Mouse (Mus musculus) embryonic stem cell, embryonic (primary cell): Measurements from ENCODE around the gene Upk1b.

Source experiments
- CTCF ChIA-PET, 4 experiments: fragments of 300-600 bp in 2 of 4; fragments of 350-600 bp in 2 of 4; sonication (Branson Sonifier 250); formaldehyde crosslinking; loops; one replicate each; lab custom pipeline; 2022; ENCODE audit warnings: inconsistent platforms in 2 of 4; lab: Charles Lee
- POLR2A ChIA-PET, 4 experiments: fragments of 300-600 bp in 2 of 4; fragments of 350-600 bp in 2 of 4; sonication (Branson Sonifier 250); formaldehyde crosslinking; loops; one replicate each; lab custom pipeline; 2022; ENCODE audit warnings: antibody characterized with exemption in 4 of 4, inconsistent platforms in 1 of 4; lab: Charles Lee

The Upk1b gene

GRCm38 (mm10) chr16:38767761-38768160 lies 32.4 kb downstream of the Upk1b start:
- ChIA-PET POLR2A (no interaction called here), CTCF (no interaction called here)

- CTCF ChIA-PET: no interaction called here
- POLR2A ChIA-PET: interaction anchor here in 2 of 4 experiments (0.6 to 1.3 kb wide), 2 partner anchors 8 to 466 kb away, joined by 3 to 4 read pairs; no protein-coding TSS in a partner anchor
Observed at GRCm38 (mm10) chr16:38766671-38767070, 33.5 kb downstream of the Upk1b start.

GRCm38 (mm10) chr16:38763508-38763907 lies 36.6 kb downstream of the Upk1b start:
- ChIA-PET POLR2A (interaction anchor here in 1 of 4 experiments (0.6 kb wide), 1 partner anchor 9 kb away, joined by 3 read pairs; no protein-coding TSS in a partner anchor), CTCF (no interaction called here)

- ChIA-PET POLR2A (no interaction called here), CTCF (no interaction called here)
Observed at GRCm38 (mm10) chr16:38762401-38762800, 37.7 kb downstream of the Upk1b start.

- ChIA-PET POLR2A (no interaction called here), CTCF (interaction anchor here in 1 of 4 experiments (0.5 kb wide), 1 partner anchor 300 kb away, joined by 3 read pairs; no protein-coding TSS in a partner anchor)
Observed at GRCm38 (mm10) chr16:38761972-38762371, 38.2 kb downstream of the Upk1b start.

GRCm38 (mm10) chr16:38760834-38761375 lies 39.2 kb downstream of the Upk1b start:
- ChIA-PET POLR2A (interaction anchor here in 1 of 4 experiments (0.8 kb wide), 1 partner anchor 82 kb away, joined by 3 read pairs; no protein-coding TSS in a partner anchor), CTCF (no interaction called here)

- POLR2A ChIA-PET: interaction anchor here in 1 of 4 experiments (0.8 kb wide), 1 partner anchor 81 kb away, joined by 3 read pairs; no protein-coding TSS in a partner anchor
Observed at GRCm38 (mm10) chr16:38760239-38760638, 39.9 kb downstream of the Upk1b start.

GRCm38 (mm10) chr16:38758104-38758861 lies 41.8 kb downstream of the Upk1b start:
- POLR2A ChIA-PET: interaction anchor here in 1 of 4 experiments (1.2 kb wide), 2 partner anchors 16 to 30 kb away, joined by 3 to 5 read pairs; no protein-coding TSS in a partner anchor
- CTCF ChIA-PET: interaction anchor here in 1 of 4 experiments (0.5 to 1.0 kb wide), 3 partner anchors 13 to 126 kb away, joined by 3 read pairs; partner anchors contain the start of gene B4galt4

More at GRCm38 (mm10) chr16:38760239-38760638, 39.9 kb downstream of the Upk1b start:
- CTCF ChIA-PET: no interaction called here

GRCm38 (mm10) chr16:38757626-38758025 lies 42.5 kb downstream of the Upk1b start:
- ChIA-PET CTCF (interaction anchor here in 1 of 4 experiments (0.5 to 1.0 kb wide), 3 partner anchors 12 to 125 kb away, joined by 3 read pairs; partner anchors contain the start of gene B4galt4), POLR2A (interaction anchor here in 1 of 4 experiments (1.2 kb wide), 2 partner anchors 15 to 31 kb away, joined by 3 to 5 read pairs; no protein-coding TSS in a partner anchor)

- ChIA-PET POLR2A (interaction anchor here in 1 of 4 experiments (0.6 to 0.7 kb wide), 2 partner anchors 14 to 35 kb away, joined by 3 to 6 read pairs; no protein-coding TSS in a partner anchor), CTCF (interaction anchor here in 2 of 4 experiments (0.6 kb wide), 3 partner anchors 146 to 189 kb away, joined by 3 to 18 read pairs (median 4); no protein-coding TSS in a partner anchor)
Observed at GRCm38 (mm10) chr16:38756572-38756971, 43.6 kb downstream of the Upk1b start.

- ChIA-PET POLR2A (interaction anchor here in 1 of 4 experiments (0.6 to 0.7 kb wide), 2 partner anchors 13 to 35 kb away, joined by 3 to 6 read pairs; no protein-coding TSS in a partner anchor), CTCF (no interaction called here)
Observed at GRCm38 (mm10) chr16:38756177-38756503, 44.0 kb downstream of the Upk1b start.

- ChIA-PET POLR2A (no interaction called here), CTCF (interaction anchor here in 1 of 4 experiments (0.6 kb wide), 1 partner anchor 275 kb away, joined by 4 read pairs; no protein-coding TSS in a partner anchor)
Observed at GRCm38 (mm10) chr16:38755452-38756176, 44.5 kb downstream of the Upk1b start.

- CTCF ChIA-PET: no interaction called here
- POLR2A ChIA-PET: interaction anchor here in 3 of 4 experiments (0.6 to 1.4 kb wide), 3 partner anchors 12 to 168 kb away, joined by 3 read pairs; partner anchors contain the start of gene B4galt4 (in 1 of the 3)
Observed at GRCm38 (mm10) chr16:38753631-38754030, 46.5 kb downstream of the Upk1b start.

GRCm38 (mm10) chr16:38750803-38751202 lies 49.3 kb downstream of the Upk1b start:
- CTCF ChIA-PET: no interaction called here
- POLR2A ChIA-PET: interaction anchor here in 1 of 4 experiments (0.7 kb wide), 1 partner anchor 248 kb away, joined by 3 read pairs; no protein-coding TSS in a partner anchor

GRCm38 (mm10) chr16:38743941-38744673 lies 56.0 kb downstream of the Upk1b start:
- POLR2A ChIA-PET: interaction anchor here in 1 of 4 experiments (0.5 kb wide), 1 partner anchor 35 kb away, joined by 3 read pairs; no protein-coding TSS in a partner anchor
- CTCF ChIA-PET: interaction anchor here in 1 of 4 experiments (0.7 kb wide), 1 partner anchor 373 kb away, joined by 4 read pairs; no protein-coding TSS in a partner anchor

- POLR2A ChIA-PET: interaction anchor here in 3 of 4 experiments (0.6 to 1.2 kb wide), 5 partner anchors 10 to 769 kb away, joined by 3 to 6 read pairs (median 3); no protein-coding TSS in a partner anchor
- CTCF ChIA-PET: interaction anchor here in 2 of 4 experiments (1.1 kb wide), 2 partner anchors 15 to 63 kb away, joined by 3 read pairs; no protein-coding TSS in a partner anchor
Observed at GRCm38 (mm10) chr16:38742659-38743131, 57.4 kb downstream of the Upk1b start.

- POLR2A ChIA-PET: interaction anchor here in 3 of 4 experiments (0.5 to 1.2 kb wide), 8 partner anchors 9 to 769 kb away, joined by 3 to 6 read pairs (median 3); no protein-coding TSS in a partner anchor
Observed at GRCm38 (mm10) chr16:38742113-38742658, 57.9 kb downstream of the Upk1b start, which contains the start of gene B4galt4. B4galt4 (plus strand) TSS chr16:38742264.

More at GRCm38 (mm10) chr16:38742113-38742658, 57.9 kb downstream of the Upk1b start, which contains the start of gene B4galt4:
- CTCF ChIA-PET: interaction anchor here in 3 of 4 experiments (0.6 to 1.1 kb wide), 3 partner anchors 15 to 823 kb away, joined by 3 to 5 read pairs (median 3); no protein-coding TSS in a partner anchor
